Mouse (Mus musculus) monocyte, adult 2 months (primary cell): Measurements from ENCODE around the gene Gnb3.
"Not testable (repeated sequence)": the region's sequence is repeated elsewhere in the genome, so short reads cannot be mapped to it uniquely, and the experiment has no call there.

Experiments used
- DNase-seq, 2 experiments: peaks; one replicate each; pipeline ENCODE4 v3.0.0; 2022; ENCODE audit warnings: low spot score in 2 of 2, low read depth in 1 of 2

The Gnb3 gene

DNA sequence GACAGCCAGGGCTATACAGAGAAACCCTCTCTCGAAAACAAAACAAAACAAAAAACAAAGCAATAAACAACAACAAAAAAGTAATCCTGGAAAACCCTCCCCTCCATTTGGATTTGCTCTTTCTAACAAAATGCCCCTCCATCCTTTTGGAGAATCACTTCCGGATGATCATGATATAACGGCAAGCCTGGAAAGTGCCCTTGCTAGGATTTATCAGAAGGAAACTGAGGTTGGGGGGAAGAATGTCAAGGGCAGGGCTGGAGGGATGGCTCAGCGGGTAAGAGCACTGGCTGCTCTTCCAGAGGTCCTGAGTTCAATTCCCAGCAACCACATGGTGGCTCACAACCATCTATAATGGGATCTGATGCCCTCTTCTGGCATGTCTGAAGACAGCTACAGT, 36.4 kb downstream of the Gnb3 start:
- DNase-seq, result not testable (repeated sequence)

DNA sequence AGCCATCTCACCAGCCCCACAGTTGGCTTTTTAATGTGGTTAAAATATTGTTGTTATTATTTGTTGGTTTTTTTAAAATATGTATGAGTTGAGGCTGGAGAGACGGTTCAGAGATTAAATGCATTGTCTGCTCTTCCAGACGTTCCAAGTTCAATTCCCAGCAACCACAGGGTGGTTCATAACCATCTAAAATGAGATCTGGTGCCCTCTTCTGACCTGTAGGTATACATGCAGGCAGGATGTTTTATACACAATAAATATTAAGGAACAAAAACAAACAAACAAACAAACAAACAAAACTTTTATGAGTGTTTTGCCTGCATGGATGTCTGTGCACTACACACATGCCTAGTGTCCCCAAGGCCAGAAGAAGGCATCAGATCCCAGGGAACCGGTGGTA, 37.0 kb downstream of the Gnb3 start:
- no peak for DNase-seq

DNA sequence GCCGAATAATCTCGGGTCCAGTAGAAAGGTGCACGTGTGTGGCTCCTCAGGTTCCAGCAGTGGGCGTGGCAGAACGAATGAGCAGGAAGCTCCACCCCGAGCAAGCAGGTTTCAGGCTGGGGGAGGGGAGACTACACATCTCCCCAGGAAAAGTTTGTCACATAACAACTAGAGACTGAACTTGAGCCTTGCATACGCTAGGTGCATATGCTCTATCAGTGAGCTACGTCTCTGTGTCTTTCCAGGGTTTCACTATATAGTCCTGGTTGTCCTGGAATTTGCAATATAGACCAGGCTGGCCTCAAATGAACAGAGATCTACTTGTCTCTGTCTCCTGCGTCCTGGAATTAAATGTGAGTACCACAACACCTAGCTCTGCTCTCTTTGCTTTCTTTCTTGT, 37.7 kb downstream of the Gnb3 start:
- DNase-seq, result not testable (repeated sequence)

DNA sequence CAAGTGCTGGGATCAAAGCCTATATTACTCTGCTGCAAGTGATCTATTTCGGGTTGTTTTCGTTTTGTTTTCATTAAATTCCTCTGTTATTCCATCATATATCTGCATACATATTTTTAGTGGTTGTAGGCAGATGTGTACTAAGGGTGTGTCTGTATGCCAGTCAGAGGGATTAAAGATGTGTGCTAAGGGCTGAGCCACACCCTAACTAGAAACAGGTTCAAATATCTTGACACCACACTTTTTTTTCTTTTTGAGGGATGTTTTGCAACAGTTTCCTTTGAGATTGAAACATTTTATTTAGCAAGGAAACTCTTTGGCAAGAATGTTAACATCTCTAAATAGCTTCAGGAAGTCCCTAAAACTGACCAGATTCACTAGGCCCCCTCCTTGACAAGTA, 43.9 kb downstream of the Gnb3 start:
- no peak for DNase-seq

DNA sequence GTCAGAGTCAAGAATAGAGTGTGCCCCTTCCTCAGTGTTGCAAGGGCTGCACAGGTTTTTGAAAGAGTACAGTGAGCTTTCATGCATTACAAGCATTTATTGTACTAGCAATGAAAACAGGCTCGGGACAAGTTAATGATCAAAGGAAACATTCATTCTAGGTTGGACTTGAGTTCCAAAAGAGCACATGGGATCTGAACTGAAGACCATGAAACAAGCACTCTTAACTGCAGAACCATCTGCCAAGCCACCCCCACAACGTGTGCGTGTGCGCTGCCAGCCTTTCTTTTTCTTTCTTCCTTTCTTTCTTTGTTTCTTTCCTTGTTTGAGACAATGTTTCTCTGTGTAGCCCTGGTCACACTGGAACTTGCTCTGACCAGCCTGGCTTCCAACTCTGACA, 44.3 kb downstream of the Gnb3 start:
- no peak for DNase-seq

DNA sequence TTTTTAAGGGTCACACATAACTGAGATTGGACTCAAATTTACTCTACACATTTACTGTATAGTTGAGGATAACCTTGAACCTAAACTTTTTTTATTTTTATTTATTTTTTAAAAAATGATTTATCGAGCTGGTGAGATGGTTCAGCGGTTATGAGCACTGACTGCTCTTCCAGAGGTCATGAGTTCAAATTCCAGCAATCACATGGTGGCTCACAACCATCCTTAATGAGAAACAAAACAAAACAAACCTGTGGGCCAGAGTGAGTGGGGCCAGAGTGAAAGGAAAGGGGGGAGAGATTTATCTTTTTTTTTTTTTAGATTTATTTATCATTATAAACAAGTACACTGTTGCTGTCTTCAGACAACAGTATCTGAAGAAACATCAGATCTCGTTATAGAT, 48.2 kb downstream of the Gnb3 start:
- DNase-seq, result no peak

DNA sequence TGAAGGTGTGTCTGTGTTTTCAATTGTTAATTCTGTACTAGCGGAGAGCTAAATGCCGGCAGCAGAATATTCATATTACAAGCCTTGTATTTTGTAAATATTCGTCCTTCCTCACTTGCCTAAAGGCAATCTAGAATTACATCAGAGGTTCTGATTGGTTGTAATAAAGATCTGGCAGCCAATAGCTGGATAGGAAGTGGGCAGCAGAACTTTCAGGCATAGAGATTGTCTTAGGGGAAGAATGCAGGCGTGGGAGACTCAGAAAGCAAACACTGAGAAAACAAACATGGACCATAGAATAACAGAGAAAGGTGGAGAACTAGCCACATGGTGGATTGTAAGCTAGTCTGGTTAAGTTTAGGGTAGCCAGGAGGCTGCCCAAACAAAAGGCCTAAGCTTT, 50.0 kb downstream of the Gnb3 start:
- DNase-seq, result no peak

DNA sequence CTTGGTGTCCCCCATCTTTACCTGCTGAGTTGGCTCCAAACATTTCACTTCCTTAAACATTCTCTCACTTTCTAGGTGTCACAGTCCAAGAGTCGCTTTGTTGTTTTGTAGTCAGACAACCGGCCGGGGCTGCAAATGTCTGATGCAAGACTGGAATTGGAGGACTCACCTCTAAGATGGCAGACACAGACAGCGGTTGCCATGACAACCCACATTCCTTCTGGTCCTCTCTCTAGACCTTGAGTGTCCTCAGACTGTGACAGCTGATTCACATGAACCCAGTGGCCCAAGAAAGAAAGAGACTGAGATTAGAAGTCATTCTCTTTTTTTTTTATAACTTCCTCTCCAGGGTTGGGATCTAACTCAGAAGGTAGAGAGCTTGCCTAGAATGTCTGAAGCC, 50.6 kb downstream of the Gnb3 start:
- DNase-seq, result no peak

DNA sequence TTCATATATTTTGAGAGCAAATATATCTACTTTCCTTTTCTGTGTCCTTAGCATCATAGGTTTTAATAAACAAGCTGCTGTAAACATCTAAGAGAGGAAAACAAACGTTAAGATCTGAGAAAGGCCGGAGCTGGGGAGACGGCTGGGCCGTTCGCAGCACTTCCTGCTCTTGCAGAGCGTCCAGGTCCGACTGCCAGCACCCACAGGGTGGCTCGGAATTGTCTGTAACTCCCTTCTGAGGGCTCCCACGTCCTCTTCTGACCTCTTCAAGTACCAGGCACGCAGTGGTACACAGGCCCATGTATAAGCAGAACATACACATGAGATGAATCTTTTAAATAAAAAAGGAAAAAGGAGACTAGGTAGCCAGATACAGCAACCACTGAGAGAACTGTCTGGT, 52.4 kb downstream of the Gnb3 start:
- DNase-seq, result no peak

DNA sequence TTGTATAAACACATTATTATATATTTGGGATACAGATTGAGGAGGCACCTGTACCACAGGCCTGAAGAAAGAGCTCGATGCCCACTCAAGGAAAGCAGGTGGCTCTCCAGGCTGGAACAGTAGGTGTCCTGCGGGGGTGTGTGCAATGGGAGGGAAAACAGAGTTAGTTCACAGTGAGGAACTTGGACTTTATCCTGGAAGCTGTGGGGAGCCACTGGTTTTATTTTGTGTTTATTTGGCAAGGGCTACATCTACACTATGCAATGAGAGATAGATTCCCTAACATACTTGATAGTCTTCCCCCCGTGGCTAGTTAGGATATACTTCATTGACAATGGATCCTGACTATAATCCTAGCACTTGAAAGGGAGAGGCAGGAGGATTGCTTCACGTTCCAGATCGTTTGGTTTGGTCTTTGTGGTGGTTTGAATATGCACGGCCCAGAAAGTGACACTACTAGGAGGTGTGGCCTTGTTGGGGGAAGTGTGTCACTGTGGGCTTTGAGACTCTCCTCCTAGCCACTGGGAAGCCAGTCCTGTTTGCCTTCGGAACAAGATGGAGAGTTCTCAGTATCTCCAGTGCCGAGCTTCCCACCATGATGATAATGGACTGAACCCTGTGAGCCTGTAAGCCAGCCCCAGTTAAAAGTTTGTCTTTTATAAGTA, 53.2 kb downstream of the Gnb3 start:
- no peak for DNase-seq
